16 mouse cellular contexts compared by ENCODE assay signal in genomic region chr8:96829253-96829652, GRCm38 (mm10).
"Had no signal": no experiment of that assay in that cellular context is flagged by ENCODE, and none has a peak within 500 bp of the region (broad histone marks: within the 10 kb centered on the region; RNA-seq: fewer than 3 reads in every experiment).

No protein-coding gene starts in this region.

- H3K4me3 ChIP-seq: neural tube, embryonic 13.5 days; neural tube, embryonic 15.5 days; stomach, embryonic 15.5 days had no signal

- H3K27me3 ChIP-seq: neural tube, embryonic 13.5 days; neural tube, embryonic 15.5 days; stomach, embryonic 15.5 days had no signal

- H3K9ac ChIP-seq: neural tube, embryonic 13.5 days; neural tube, embryonic 15.5 days; stomach, embryonic 15.5 days had no signal

- H3K9me3 ChIP-seq: neural tube, embryonic 13.5 days; neural tube, embryonic 15.5 days; stomach, embryonic 15.5 days had no signal

- H3K36me3 ChIP-seq: neural tube, embryonic 13.5 days; neural tube, embryonic 15.5 days; stomach, embryonic 15.5 days had no signal

- H3K4me1 ChIP-seq: neural tube, embryonic 13.5 days; neural tube, embryonic 15.5 days; stomach, embryonic 15.5 days had no signal

- H3K27ac ChIP-seq: neural tube, embryonic 13.5 days; neural tube, embryonic 15.5 days; stomach, embryonic 15.5 days; stomach, postnatal 0 days had no signal

- DNase-seq: retina, postnatal 1 day; right cerebral cortex, adult 18-20 months; right cerebral cortex, postnatal 14 days; right cerebral cortex, postnatal 25 days; right cerebral cortex, postnatal 4 days; spleen, adult 18-20 months; thymus, adult 18-20 months; thymus, adult 2 months; thymus, postnatal 14 days; thymus, postnatal 25 days; thymus, postnatal 36 days; thymus, postnatal 4 days had no signal
